Mouse (Mus musculus) CD4-positive naive resting alpha-beta T cell, adult 57 days (primary cell): ENCODE measurements around the gene Dnajc19. TPM values are rescaled to one million over a fixed set of nuclear protein-coding genes. Genes with fewer than 3 reads are reported as not detected.

Source experiments
- total RNA-seq: library from RNA; stranded (reverse); gene quantifications from one replicate; pipeline ENCODE4 v1.2.4, GENCODE M21; 2023

The Dnajc19 gene
- 25.2 TPM for total RNA-seq

GRCm38 (mm10) chr3:34080900-34081662 lies at the start of gene Dnajc19:
Gene Dnajc19 (minus strand): TSS chr3:34081321.

GRCm38 (mm10) chr3:34019540-34020381 lies 61.4 kb downstream of the Dnajc19 start, which contains the start of gene Fxr1:
Gene Fxr1 (plus strand): TSS chr3:34019943.

Other genes starting within 250 kb of the Dnajc19 start
- gene Ccdc39, start 237.0 kb downstream of the Dnajc19 start, total RNA-seq: 0.38 TPM
- gene Fxr1, start 61.4 kb downstream of the Dnajc19 start, total RNA-seq: 112 TPM